Mouse (Mus musculus) 3T3-L1 (cell line): Measurements from ENCODE around the gene Fto.

Source experiments
- DNase-seq: peaks from one replicate; pipeline ENCODE4 v3.0.0-alpha.2; 2015; ENCODE audit warnings: low read depth, low spot score

Gene Fto

DNA sequence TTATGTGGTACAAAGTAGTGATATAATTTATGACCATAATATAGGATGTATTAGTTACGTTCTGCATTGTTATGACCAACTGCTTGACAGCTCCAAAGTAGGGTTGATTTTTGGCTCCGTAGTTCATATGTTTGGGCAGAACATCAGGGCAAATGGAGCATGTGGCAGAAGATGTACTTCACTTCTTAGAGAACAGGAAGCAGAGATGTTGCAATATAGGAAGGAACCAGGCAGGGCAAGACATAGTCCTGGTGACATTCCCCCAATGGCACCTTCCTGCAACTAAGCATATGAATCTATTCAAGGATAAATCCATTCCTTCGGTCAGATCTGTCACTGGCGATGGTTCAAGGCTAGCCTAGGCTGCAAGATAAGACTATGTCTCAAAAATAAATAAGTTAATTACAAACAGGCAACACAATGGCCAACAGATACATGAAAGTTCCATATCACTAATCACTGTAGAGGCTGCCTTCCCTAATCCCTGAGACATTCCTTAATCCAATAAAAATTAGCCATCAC is 44.2 kb downstream of the Fto start:
- DNase-seq = no peak

DNA sequence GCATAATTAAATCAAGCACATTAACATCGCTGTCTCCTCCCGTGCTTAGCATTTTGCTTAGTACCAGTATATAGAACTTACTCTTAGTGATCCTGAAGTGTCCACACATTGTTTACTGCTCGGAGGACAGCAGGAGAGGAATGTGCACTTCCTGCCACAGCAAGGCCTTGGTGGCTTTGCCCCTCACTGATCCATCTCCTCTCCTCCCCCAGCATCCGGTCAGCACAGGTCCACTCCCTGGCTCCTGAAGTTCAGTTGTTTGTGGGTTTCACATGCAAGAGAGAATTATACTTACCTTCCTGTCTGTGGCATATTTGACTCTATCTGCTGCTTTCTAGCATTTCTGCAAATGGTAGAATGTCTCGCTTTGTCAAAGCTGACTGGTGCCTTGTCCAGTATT is 44.7 kb downstream of the Fto start:
- no peak for DNase-seq

DNA sequence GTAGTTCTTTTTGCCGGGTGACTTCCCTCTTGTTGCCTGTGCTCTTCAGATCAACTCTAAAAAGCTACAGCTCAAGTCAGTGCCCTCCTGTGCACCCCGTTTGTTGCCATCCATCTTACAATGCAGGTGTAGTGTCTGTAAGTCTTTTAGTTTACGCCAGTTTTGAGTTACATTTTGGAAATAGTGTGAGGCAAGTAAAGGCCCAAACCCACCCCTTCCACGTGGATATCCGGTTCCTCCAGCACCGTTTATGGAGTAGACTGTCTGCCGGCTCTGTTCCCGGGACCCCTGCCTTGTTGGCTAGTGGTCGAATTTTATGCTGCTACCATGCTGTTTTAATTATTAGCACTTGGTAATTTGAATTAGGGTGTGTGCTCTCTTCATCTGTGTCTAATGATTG is 46.2 kb downstream of the Fto start:
- DNase-seq = no peak

DNA sequence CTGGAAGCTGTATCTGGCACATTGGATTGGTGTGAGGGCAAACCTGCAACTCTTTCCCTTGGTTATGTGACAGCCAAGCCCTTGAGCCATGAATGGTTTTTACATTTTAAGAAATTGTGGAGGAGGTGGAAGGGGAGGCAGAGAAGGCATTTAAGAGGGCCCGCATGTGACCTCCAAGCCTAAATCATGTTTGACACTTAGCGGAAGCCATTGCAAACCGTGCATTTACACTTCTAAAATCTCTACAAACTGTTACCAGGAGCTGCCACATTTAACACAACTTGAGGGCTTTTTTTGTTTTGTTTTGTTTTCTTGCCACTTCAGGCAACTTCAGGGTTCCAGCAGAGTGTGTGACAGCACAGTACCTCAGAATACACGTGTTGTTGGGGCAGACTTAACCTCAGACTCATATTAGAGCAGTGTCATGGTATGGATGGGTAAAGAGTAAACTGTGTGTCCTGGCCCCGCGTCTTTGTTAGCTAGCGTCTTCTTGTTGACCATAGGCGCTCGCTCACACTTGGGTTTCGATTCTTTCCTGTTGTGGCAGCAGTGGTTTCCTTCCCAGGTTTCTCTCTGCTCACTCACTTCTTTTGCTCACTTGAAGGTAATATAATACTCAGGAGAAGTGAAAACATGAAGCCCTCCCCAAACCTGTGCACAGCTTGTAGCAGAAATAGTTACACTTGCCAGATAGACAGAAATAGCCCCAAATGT is 47.5 kb downstream of the Fto start:
- DNase-seq = no peak

DNA sequence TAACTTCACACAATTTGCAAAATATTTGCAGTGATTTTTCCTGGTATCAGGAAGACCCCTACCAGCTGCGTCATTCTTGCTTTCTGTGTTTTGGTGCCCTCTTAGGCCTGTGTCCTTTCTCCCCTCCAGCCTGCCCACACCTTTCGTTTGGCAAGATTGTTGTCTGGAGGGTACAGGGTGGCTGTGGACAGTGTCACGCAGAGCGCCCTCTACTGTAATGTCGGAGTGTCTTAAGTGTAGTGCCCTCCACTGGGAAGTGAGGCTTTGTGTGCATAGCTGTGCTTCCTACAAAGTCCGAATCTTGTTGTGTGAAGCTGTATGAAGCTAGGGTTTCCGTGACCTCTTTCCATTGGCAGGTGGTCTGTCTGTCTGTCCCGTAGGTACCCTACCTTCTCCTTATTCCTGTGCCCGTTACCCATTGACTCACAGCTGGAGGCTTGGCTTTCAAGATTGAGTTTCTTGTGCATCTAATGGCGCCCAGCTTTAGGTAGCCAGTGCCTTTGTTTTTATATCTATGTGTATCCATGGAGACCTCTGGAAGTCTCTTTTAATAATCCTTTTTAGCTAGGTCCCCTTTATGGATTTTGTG is 50.0 kb downstream of the Fto start:
- no peak for DNase-seq

DNA sequence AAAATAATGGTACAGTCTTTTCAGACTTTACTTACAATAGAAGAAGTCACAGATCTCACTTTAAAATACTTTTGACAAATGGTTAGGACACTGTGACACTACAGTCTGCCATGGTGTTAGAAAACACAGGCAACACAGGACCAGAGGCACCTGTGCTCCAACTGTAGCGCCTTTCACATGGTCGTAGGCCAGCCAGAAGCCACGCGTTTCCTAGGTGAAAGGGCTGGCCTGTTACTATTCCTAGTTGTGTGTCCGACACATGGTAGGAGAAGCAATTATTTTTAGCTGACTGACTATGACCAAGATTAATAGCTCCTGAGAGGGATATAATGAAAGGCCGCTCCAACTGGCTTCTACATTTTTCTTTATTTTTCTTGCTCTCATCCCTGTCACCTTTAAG is 50.9 kb downstream of the Fto start:
- DNase-seq = no peak

DNA sequence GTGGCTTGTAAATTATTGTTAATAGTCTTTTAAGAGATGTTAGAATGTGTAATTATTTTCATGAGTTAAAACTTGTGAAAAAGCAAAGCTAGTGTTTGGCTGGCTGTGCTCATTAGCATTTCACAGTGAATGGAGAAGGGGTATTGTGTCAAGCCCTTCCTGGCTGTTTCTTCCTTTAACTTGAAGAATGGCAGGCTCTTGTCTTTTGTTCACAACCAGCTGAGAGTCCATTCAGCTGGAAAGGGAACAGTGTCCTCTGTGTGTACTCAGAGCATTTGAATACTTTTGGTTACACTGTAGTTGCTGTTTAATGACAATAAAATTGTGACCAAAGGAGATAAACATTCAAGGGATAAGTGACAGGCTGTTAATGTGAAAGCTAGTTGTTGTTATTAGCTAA is 52.5 kb downstream of the Fto start:
- DNase-seq = no peak

DNA sequence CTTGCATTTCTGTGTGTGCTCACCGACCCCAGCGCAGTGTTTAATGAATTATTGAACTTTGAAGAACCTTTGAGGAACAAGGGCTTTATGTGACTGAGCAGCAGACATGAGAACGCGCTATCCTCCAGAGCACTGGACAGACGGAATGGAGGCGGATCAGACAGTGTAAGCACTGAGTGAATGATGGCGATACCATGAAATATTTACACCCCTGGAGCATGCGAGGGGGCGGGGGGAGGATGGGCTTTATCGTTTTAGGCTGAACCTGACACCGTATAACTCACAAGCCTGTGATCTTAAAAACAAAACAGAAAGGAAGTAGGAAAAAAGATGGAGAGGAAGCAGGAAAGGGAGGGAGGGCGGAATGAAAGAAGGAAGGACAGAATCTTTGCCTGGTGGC is 57.6 kb downstream of the Fto start:
- no peak for DNase-seq

DNA sequence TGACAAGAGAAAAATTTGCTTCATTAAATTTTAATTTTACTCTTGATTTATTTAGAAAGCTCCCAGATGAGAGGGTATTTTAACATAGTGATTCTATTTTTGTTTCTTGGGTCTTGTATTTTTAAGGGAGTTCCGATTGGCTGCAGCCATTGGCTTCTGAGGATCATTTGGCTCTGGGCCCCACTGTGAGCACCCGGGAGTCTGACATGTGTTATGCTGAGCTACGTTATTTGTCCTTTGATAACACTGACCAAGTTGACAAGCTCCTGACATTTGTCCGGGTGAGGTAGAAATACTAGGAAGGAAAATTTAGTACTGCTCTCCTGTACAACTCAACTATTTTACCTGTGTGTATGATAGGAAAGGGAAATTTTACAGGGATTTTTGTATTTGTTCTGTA is 58.7 kb downstream of the Fto start:
- no peak for DNase-seq

DNA sequence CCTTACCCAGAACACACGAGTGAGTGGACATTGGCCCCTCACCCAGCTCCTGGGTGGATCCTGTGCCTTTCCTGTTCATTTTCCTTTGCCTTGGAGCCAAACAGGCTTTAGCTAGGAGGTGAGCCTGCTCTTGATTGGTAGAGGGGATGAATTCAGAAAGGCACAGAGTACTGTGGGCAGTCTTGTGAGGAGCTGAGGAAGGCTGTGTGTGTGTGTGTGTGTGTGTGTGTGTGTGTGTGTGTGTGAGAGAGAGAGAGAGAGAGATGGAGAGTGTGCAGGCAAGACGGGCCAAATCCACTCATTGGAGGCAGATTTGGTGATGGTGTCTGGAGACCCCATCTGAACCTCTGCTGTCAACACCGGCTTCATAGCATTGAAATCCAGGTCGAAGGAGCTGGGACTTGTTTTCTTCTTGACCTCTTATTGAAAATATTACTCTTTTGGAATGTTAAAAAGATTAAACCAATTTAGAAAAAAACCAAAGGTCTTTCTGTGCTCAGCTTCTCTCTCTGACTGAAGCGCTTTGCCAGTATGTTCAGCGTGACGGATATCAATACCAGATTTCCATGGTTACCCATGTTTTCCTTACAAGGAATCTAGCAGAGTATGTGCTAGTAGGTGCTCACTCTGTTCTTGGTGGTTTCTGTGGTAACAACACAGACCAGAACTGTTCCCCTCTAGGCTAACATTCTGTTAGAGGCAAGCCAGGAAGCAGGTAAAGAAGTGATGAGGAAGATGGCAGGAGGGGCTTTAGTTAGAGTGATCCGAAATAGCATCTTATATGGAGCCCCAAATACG is 59.7 kb downstream of the Fto start:
- no peak for DNase-seq

DNA sequence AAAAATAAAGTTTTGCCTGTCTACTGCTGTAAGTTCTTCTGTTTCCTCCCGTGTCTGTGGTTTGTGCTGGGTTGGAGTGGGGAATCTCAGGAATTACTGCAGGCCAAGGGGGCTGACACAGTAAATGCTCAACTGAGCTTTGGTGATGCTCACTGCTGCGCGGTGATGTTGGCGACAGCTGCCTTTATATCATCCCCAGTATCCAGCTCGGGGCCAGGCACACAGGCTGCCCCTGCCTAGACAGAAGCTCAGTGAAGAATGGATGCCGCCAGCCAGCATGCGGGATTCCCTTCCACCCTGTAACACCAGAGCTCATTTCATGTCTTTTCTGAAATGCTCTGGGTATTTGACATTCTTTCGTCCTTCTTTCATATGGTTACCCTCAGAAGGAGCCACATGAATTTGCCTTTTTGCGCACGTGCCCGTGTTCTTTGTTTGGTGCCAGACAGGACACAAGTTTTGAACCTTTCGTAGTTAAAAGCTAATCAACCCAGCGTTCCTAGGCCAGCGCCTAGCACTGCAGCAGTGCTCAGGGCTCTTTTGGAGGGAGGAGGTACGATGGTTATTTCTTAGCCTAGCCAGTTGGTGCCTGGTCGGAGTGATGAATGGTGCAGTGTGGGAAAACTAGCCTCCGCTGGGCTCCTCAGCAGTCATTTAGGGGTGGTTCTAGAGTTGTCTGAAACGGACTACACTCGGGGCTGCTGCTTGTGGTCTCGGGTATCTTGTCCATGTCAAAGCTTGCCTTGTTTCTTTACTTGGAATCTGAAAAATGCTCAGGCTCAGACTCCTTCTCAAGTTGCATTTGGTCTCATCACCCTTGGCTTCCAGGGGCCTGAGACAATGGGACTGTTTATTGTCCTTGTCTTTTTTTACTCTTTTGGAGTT is 62.0 kb downstream of the Fto start:
- DNase-seq = no peak

DNA sequence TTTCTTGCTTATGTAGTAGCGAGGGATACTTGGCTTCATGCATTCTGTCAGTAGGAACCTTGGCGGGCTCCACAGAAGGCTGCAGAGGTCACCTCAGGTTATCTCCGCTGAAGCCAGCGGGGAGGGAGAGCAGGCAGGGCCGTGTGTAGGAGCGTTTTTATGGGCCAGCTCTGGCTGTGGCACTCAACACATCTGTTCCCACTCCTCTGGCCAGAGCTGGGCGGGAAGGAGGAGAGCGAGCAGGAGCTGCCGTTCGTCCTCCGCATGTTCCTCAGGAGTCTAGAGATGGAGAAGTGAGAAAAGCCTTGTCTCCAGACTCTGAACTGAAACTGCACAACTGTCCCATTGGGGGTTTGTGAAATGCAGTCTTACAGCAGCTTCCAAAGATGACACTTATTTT is 63.5 kb downstream of the Fto start:
- no peak for DNase-seq

DNA sequence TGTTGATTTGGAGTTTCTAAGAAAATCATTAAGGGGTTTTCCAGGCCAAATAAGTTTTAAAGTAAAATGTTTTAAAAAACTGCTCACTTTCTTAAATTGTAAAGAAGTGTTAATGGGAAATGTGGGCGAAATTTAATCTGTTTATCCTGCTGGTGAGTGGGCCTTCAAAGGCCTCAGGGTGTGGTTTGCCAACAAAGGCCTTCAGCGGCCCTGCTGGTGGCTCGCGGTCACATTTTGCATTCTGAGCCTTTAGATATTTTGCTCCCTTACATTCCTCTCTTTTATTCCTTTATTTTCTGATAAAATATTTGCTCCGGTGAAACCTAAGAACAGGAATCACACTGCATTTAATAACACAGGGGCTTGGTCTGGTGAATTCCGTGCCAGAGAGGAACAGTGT is 64.0 kb downstream of the Fto start:
- DNase-seq = no peak

DNA sequence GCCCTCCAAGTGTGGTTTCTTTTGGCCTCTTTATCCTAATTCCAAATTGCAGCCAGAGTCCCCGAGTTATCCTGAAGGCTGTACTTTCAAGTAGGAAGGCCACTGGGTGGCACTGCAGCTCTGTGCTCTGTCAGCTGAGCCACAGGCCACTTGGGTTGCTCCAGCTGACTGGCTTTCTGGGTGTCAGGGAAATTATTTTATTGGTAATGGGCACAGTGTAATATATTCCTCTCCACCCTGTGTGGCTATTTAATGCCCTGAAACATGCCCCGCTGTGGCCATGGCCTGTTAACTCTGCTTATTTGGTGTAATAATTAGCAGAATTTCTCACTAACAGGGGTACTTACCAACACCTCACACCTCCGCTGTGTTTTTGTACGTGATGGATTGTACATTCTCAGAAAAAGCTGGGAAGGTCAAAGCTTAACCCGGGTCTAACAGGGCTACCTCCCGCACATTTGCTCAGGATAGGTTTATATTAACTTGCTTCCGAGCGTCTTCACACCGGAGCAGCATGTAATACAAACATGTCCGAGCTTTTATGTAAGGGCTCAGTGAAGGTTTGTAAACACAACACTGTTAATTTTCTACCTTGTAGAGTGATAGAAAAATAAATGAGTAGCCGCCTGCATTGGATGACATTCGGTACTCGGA is 65.6 kb downstream of the Fto start:
- DNase-seq = peak; percentile 78

DNA sequence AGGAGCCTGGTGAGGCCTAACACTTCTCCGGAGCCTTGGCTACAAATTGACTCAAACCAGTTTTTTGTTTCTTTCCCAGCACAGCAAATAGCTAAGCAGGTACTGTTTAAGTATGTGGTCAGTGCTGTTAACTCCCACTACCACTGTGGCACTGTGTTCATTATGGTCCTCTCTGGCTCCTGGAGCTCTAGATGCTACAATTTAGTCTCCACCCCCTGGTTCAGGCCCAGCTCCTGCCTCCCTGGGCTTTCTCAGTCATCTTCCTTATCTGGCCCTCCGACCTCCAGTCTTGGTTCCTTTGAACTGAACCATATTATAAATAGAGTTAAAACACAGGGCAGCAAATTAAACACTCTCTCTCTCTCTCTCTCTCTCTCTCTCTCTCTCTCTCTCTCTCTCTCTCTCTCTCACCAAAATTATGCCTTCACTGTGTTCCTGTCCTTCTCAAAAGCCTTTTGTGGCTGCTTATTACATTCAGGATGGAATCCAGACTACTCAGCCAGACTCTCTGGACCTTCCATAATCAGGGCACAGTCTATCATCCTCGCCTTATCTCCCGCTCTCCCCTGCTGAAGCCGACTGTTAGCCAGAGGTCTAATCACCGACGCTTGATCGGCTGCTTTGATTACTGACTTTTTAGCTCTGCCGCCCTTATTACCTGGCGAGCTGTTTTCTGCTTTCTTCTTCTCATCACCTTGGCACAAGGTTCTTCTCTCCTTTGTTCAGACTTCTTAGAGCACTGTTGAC is 67.6 kb downstream of the Fto start:
- no peak for DNase-seq

DNA sequence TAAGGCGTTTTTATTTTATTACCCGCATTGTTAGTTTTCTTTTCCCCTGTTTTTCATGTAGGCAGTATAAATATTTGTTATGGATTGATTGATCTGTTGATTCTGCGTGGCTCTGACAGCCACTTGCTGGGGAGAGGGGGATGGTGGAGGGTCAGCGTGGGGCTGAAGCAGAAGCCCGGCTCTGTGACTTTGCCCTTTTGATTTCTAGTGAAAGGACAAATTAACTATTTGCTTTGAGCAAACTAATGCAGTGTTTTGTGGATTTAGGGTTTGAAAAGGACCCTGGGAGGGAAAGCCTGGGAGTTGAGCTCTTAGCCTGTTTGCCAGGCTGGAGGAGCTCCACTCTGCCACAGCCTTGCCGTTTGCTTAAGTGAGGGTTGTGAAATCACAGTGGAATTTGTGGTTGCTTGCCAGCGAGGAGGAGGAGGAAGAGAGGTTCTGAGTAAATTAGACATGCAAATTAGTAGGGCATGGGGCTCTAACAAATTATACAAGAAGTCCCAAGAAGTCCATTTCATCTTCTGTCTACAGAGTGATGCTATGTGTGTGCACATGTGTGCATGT is 68.3 kb downstream of the Fto start:
- DNase-seq = peak; percentile 37

DNA sequence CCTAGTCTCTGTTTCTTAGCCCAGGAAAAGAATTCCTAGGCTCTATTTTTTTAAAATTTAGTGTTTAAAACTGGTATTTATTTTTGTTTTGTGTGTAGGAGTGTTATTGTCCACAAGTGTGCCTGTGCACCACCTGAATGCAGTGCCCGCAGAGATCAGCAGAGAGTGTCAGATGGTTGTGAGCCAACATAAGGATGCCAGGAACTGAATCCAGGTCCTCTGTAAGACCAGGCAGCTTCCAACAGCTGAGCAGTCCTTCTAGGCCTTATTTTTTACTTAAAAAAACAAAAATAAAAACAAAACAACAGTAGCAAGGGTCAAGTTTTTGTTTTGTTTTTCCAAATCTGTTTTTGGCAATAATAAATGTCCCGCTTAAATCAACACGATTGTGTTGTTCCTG is 69.9 kb downstream of the Fto start:
- DNase-seq = no peak

DNA sequence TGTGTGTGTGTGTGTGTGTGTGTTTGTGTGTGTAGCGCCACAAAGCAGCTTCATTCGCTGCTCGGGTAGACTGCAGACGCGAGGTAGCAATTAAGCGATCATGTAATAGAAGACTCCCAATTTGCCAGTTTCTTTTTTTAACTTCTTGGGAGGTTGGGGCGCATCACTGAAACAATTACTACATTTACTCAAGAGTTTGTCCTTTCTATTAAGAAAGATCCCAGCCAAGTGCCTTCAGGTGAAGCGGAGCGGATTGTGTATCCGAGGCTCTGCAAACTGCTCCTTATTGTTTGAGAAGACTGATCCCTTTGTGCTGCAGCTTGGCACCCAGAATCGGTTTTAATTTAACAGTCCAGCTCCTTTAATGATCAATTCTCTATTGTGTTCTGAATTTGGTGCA is 70.5 kb downstream of the Fto start:
- DNase-seq = no peak

DNA sequence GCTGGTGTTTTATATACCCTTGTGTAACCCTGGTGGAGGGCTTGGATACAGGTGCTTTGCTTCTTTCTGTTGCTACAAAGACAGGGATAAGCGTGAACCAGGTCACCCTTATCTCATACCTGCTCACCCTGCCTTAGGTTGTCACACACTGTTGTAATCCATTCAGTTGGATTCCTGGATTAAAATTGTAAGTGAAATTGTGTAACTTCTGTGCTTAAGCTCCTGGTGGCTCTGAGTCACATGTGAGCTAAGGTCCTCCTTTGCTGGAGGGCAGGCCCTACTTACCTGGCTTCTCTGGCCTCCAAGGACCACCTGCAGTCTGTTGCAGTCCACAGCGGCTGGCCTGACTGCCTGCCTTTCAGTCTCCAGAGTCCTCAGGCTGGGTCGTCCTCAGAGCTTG is 71.1 kb downstream of the Fto start:
- DNase-seq = no peak

DNA sequence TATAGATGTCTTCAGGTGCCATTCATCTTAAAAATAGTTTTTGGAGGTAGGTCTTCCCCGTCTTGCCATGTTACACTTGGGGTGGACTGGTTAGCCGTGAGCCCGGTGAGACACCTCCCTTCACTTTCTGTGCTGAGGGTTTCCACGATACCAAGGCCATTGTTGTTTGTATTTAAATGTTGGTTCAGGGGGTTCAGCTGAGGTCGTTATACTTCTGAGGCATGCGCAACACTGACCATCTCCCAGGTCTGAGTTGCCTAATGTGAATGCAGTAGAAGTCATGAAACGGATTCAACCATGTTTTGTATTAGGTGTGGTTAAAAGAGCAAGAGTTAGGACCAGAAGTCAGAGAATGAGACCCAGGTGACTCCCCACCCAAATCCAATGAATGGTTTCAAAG is 72.5 kb downstream of the Fto start:
- DNase-seq = no peak
